8 mouse cellular contexts compared by ENCODE assay signal in the genomic region with DNA sequence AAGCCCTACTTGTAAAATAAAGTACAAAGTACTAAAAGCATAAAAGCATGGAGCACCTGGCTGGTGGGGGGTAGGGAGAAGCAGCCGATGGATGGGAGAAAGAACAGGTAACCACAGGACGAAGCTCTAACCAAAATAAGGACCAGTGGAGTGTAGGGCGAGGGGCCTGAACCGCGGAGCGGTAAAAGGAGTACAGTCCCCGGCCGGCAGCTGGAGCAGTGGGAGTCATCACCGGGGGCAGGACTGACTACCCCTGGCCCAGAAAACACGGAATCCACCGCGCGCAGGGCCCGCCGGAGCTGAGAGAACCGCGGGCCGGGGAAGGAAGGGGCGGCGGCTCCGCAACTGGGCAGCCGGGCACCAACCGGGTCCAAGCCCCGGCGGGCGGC. TPM values are rescaled to one million over a fixed set of nuclear protein-coding genes. Genes with fewer than 3 reads are reported as not detected.
A peak's percentile ranks its signal among the peaks of the same experiment; 100 is the strongest.
DNase-seq lines count a peak whose midpoint lies in the region; ATAC-seq and TF ChIP-seq lines count a peak whose summit lies in the region.

No protein-coding gene starts in this region.

- H3K4me2 ChIP-seq in lung, embryonic 14.5 days = peak overlapping the region; percentile 70
- H3K4me2 ChIP-seq in embryonic facial prominence, embryonic 13.5 days = peak overlapping the region; percentile 68
- peak overlapping the region; percentile 94 for H3K4me2 ChIP-seq in hindbrain, postnatal 0 days (ENCODE audit: low read depth, low read length)
- H3K4me2 ChIP-seq in myocyte (ENCODE audit: low read depth) = peak overlapping the region; percentile 88

- TF ChIP-seq POLR2A in myocyte (IDR thresholded peaks at IDR 0.05; ENCODE audit: insufficient read length, low read depth) = no peak

- H3ac ChIP-seq in myocyte (ENCODE audit: control insufficient read depth, insufficient read length) = peak overlapping the region; percentile 91

- no peaks in the 10 kb centered on the region for H3K4me1 ChIP-seq in lung, embryonic 14.5 days (ENCODE audit: insufficient read depth)
- peaks cover 13% of the 10 kb centered on the region for H3K4me1 ChIP-seq in embryonic facial prominence, embryonic 13.5 days
- H3K4me1 ChIP-seq in hindbrain, postnatal 0 days (ENCODE audit: insufficient read depth, low read length) = 0 out of 2 replicates have a peak, but pooled peaks cover 6% of the 10 kb centered on the region

- peak overlapping the region; percentile 97 for H3K27ac ChIP-seq in lung, embryonic 14.5 days (ENCODE audit: low read depth)
- H3K27ac ChIP-seq in embryonic facial prominence, embryonic 13.5 days = peak overlapping the region; percentile 96
- peak overlapping the region; percentile 97 for H3K27ac ChIP-seq in hindbrain, postnatal 0 days

- no peaks in the 10 kb centered on the region for H3K27me3 ChIP-seq in lung, embryonic 14.5 days (ENCODE audit: insufficient read depth, low read length)
- no peaks in the 10 kb centered on the region for H3K27me3 ChIP-seq in embryonic facial prominence, embryonic 13.5 days
- no peaks in the 10 kb centered on the region for H3K27me3 ChIP-seq in hindbrain, postnatal 0 days (ENCODE audit: insufficient read depth, low read length)
- H3K27me3 ChIP-seq in myocyte (ENCODE audit: control insufficient read depth, insufficient read depth, insufficient read length) = no peaks in the 10 kb centered on the region

- intact Hi-C loops in left cerebral cortex, postnatal 4 days (cut with DNase I) = no loop called here

- H3K79me2 ChIP-seq in myocyte (ENCODE audit: control insufficient read depth, insufficient read depth) = peaks cover 52% of the 10 kb centered on the region

- H3K9me3 ChIP-seq in lung, embryonic 14.5 days (ENCODE audit: low read depth, low read length) = no peaks in the 10 kb centered on the region
- H3K9me3 ChIP-seq in embryonic facial prominence, embryonic 13.5 days = no peaks in the 10 kb centered on the region
- H3K9me3 ChIP-seq in hindbrain, postnatal 0 days (ENCODE audit: low read length) = no peaks in the 10 kb centered on the region

- WGBS in lung, embryonic 14.5 days = under 1% methylated on average over 26 of the region's 26 CpGs
- WGBS in embryonic facial prominence, embryonic 13.5 days = under 1% methylated on average over 26 of the region's 26 CpGs
- 1% methylated on average over 13 of the region's 26 CpGs for WGBS in hindbrain, postnatal 0 days

- H3K9ac ChIP-seq in lung, embryonic 14.5 days = peak overlapping the region; percentile 96
- peak overlapping the region; percentile 99 for H3K9ac ChIP-seq in embryonic facial prominence, embryonic 13.5 days
- peak overlapping the region; percentile 95 for H3K9ac ChIP-seq in hindbrain, postnatal 0 days (replicated peaks; ENCODE audit: low read length)

- H3K36me3 ChIP-seq in lung, embryonic 14.5 days (ENCODE audit: insufficient read depth) = peaks cover 25% of the 10 kb centered on the region
- H3K36me3 ChIP-seq in embryonic facial prominence, embryonic 13.5 days = peaks cover 15% of the 10 kb centered on the region
- H3K36me3 ChIP-seq in hindbrain, postnatal 0 days (ENCODE audit: insufficient read depth, low read length) = peaks cover 10% of the 10 kb centered on the region; the same call in 1 of the 2 replicates
- peaks cover 18% of the 10 kb centered on the region for H3K36me3 ChIP-seq in myocyte (ENCODE audit: control insufficient read depth, insufficient read depth)

- H3K4me3 ChIP-seq in lung, embryonic 14.5 days (ENCODE audit: low read depth, low read length) = peak overlapping the region; percentile 95
- peak overlapping the region; percentile 93 for H3K4me3 ChIP-seq in embryonic facial prominence, embryonic 13.5 days
- peak overlapping the region; percentile 97 for H3K4me3 ChIP-seq in hindbrain, postnatal 0 days (ENCODE audit: low read length)
- H3K4me3 ChIP-seq in myocyte = peak overlapping the region; percentile 79

- no peak for TF ChIP-seq CTCF in lung, embryonic 14.5 days (IDR thresholded peaks at IDR 0.05; ENCODE audit: low read depth)
- TF ChIP-seq CTCF in hindbrain, postnatal 0 days (IDR thresholded peaks at IDR 0.05; ENCODE audit: low read depth) = no peak

- DNase-seq in lung, embryonic 14.5 days = no peak
- no peak for DNase-seq in lung, adult 18-20 months
- DNase-seq in hindbrain, postnatal 0 days (ENCODE audit: low spot score) = no peak
- DNase-seq in left cerebral cortex, postnatal 4 days = no peak
- no peak for DNase-seq in adrenal gland, adult (ENCODE audit: inconsistent age in 2 of 2, low spot score in 1 of 2)

- peak; percentile 26 for ATAC-seq in lung, embryonic 14.5 days (ENCODE audit: insufficient read depth)
- ATAC-seq in embryonic facial prominence, embryonic 13.5 days (ENCODE audit: insufficient number of reproducible peaks, insufficient read depth, low FRiP score, low TSS enrichment, low read depth) = no peak; the same call in 1 of the 2 replicates
- ATAC-seq in hindbrain, postnatal 0 days = no peak
- no peak for ATAC-seq in megakaryocyte progenitor cell, adult 5-6 weeks (replicated peaks; ENCODE audit: poor library complexity)

TF ChIP-seq in myocyte, 11 proteins besides CTCF, POLR2A, EP300 and RAD21 (continues in another document):
- TF ChIP-seq POLR2AphosphoS2 (IDR thresholded peaks at IDR 0.05; ENCODE audit: insufficient read length, low read depth) (no peak), SRF (IDR thresholded peaks at IDR 0.05; ENCODE audit: control insufficient read depth, insufficient read length, low read depth) (no peak), MYOG (IDR thresholded peaks at IDR 0.05; ENCODE audit: control insufficient read depth in 1 of 3, insufficient read depth in 1 of 3, insufficient read length in 2 of 3, low read depth in 2 of 3) (no peak), CEBPB (IDR thresholded peaks at IDR 0.05; ENCODE audit: insufficient read depth, poor library complexity, severe bottlenecking) (no peak), TCF12 (IDR thresholded peaks at IDR 0.05; ENCODE audit: insufficient read depth, poor library complexity, severe bottlenecking) (no peak), MYOD1 (IDR thresholded peaks at IDR 0.05; ENCODE audit: control insufficient read depth in 1 of 3, insufficient read length in 2 of 3, low read depth in 2 of 3) (no peak), TCF3 (IDR thresholded peaks at IDR 0.05; ENCODE audit: insufficient read length, low read depth) (no peak), REST (IDR thresholded peaks at IDR 0.05; ENCODE audit: insufficient read depth, insufficient read length) (no peak), USF1 (IDR thresholded peaks at IDR 0.05; ENCODE audit: low read depth) (no peak), MAX (IDR thresholded peaks at IDR 0.05; ENCODE audit: low read depth) (no peak)

RNA-seq across cellular contexts. Expression of gene Zdhhc5, which starts 0.6 kb away (rescaled TPM):
- polyA plus RNA-seq in lung, embryonic 14.5 days (2014; fragmentation: Nextera tagmentation; extraction: Ambion mirVana) = 30.8 and 31.0 TPM in 2 replicates
- 25.2 and 29.6 TPM in 2 replicates for polyA plus RNA-seq in embryonic facial prominence, embryonic 13.5 days (2015; fragmentation: Nextera tagmentation; extraction: Ambion mirVana)
- 38.2 and 41.3 TPM in 2 replicates for total RNA-seq in hindbrain, postnatal 0 days (2014; rRNA removed)
- polyA plus RNA-seq in hindbrain, postnatal 0 days (2015; fragmentation: Nextera tagmentation; extraction: Ambion mirVana) = 14.6 and 16.8 TPM in 2 replicates
- 36.3 TPM for polyA plus RNA-seq in myocyte (2012; fragmentation: generic; extraction: Trizol)
- total RNA-seq in left cerebral cortex, postnatal 4 days (2021) = 10 to 100 TPM; 34.2 to 34.8 TPM
- total RNA-seq in megakaryocyte progenitor cell, adult 5-6 weeks (2015) = 44.0 and 46.1 TPM in 2 replicates
- total RNA-seq in megakaryocyte progenitor cell, adult 5-6 weeks (2017) = 29.1 and 30.6 TPM in 2 replicates

RNA-seq across cellular contexts. Expression of gene Clp1, which starts 12.7 kb away (rescaled TPM):
- polyA plus RNA-seq in lung, embryonic 14.5 days (2014; fragmentation: Nextera tagmentation; extraction: Ambion mirVana) = 25.6 and 28.1 TPM in 2 replicates
- 32.7 and 39.0 TPM in 2 replicates for polyA plus RNA-seq in embryonic facial prominence, embryonic 13.5 days (2015; fragmentation: Nextera tagmentation; extraction: Ambion mirVana)
- total RNA-seq in hindbrain, postnatal 0 days (2014; rRNA removed) = 6.3 and 14.3 TPM in 2 replicates
- polyA plus RNA-seq in hindbrain, postnatal 0 days (2015; fragmentation: Nextera tagmentation; extraction: Ambion mirVana) = 11.2 and 12.0 TPM in 2 replicates
- 7.1 TPM for polyA plus RNA-seq in myocyte (2012; fragmentation: generic; extraction: Trizol)
- 1 to 10 TPM; 8.3 to 9.3 TPM for total RNA-seq in left cerebral cortex, postnatal 4 days (2021)
- 42.5 and 44.7 TPM in 2 replicates for total RNA-seq in megakaryocyte progenitor cell, adult 5-6 weeks (2015)
- total RNA-seq in megakaryocyte progenitor cell, adult 5-6 weeks (2017) = 37.3 and 43.5 TPM in 2 replicates

RNA-seq across cellular contexts. Expression of gene Ypel4, which starts 19.4 kb away (rescaled TPM):
- polyA plus RNA-seq in lung, embryonic 14.5 days (2014; fragmentation: Nextera tagmentation; extraction: Ambion mirVana) = 6.4 and 7.4 TPM in 2 replicates
- polyA plus RNA-seq in embryonic facial prominence, embryonic 13.5 days (2015; fragmentation: Nextera tagmentation; extraction: Ambion mirVana) = 9.8 and 12.1 TPM in 2 replicates
- 10.0 and 16.8 TPM in 2 replicates for total RNA-seq in hindbrain, postnatal 0 days (2014; rRNA removed)
- 12.3 and 13.1 TPM in 2 replicates for polyA plus RNA-seq in hindbrain, postnatal 0 days (2015; fragmentation: Nextera tagmentation; extraction: Ambion mirVana)
- 1.0 TPM for polyA plus RNA-seq in myocyte (2012; fragmentation: generic; extraction: Trizol)
- 10 to 100 TPM; 13.7 to 15.4 TPM for total RNA-seq in left cerebral cortex, postnatal 4 days (2021)
- 0.07 and 0.12 TPM in 2 replicates for total RNA-seq in megakaryocyte progenitor cell, adult 5-6 weeks (2015)
- total RNA-seq in megakaryocyte progenitor cell, adult 5-6 weeks (2017) = 0.27 TPM in 1 of 2 replicates, not detected in the other

RNA-seq across cellular contexts. Expression of gene Gm19426, which starts 29.0 kb away (rescaled TPM):
- 4.7 and 4.9 TPM in 2 replicates for polyA plus RNA-seq in lung, embryonic 14.5 days (2014; fragmentation: Nextera tagmentation; extraction: Ambion mirVana)
- 8.6 and 9.6 TPM in 2 replicates for polyA plus RNA-seq in embryonic facial prominence, embryonic 13.5 days (2015; fragmentation: Nextera tagmentation; extraction: Ambion mirVana)
- 2.9 and 4.3 TPM in 2 replicates for total RNA-seq in hindbrain, postnatal 0 days (2014; rRNA removed)
- polyA plus RNA-seq in hindbrain, postnatal 0 days (2015; fragmentation: Nextera tagmentation; extraction: Ambion mirVana) = 3.8 and 6.1 TPM in 2 replicates
- polyA plus RNA-seq in myocyte (2012; fragmentation: generic; extraction: Trizol) = 3.0 TPM
- total RNA-seq in left cerebral cortex, postnatal 4 days (2021) = 1 to 10 TPM; 5.8 to 6.9 TPM
- 0.39 TPM in 1 of 2 replicates, not detected in the other for total RNA-seq in megakaryocyte progenitor cell, adult 5-6 weeks (2015)
- not detected in 2 replicates for total RNA-seq in megakaryocyte progenitor cell, adult 5-6 weeks (2017)

RNA-seq across cellular contexts. Expression of gene Tmx2, which starts 35.5 kb away (rescaled TPM):
- polyA plus RNA-seq in lung, embryonic 14.5 days (2014; fragmentation: Nextera tagmentation; extraction: Ambion mirVana) = 110 and 117 TPM in 2 replicates
- 105 and 113 TPM in 2 replicates for polyA plus RNA-seq in embryonic facial prominence, embryonic 13.5 days (2015; fragmentation: Nextera tagmentation; extraction: Ambion mirVana)
- total RNA-seq in hindbrain, postnatal 0 days (2014; rRNA removed) = 133 and 150 TPM in 2 replicates
- 342 and 347 TPM in 2 replicates for polyA plus RNA-seq in hindbrain, postnatal 0 days (2015; fragmentation: Nextera tagmentation; extraction: Ambion mirVana)
- 113 TPM for polyA plus RNA-seq in myocyte (2012; fragmentation: generic; extraction: Trizol)
- 100 to 1,000 TPM; 108 to 124 TPM for total RNA-seq in left cerebral cortex, postnatal 4 days (2021)
- total RNA-seq in megakaryocyte progenitor cell, adult 5-6 weeks (2015) = 75.6 and 78.6 TPM in 2 replicates
- 48.1 and 51.0 TPM in 2 replicates for total RNA-seq in megakaryocyte progenitor cell, adult 5-6 weeks (2017)
